Mouse (Mus musculus) kidney, embryonic 16.5 days (tissue): Measurements from ENCODE around the gene Hdac4. TPM values are rescaled to one million over a fixed set of nuclear protein-coding genes. Genes with fewer than 3 reads are reported as not detected.
A peak's percentile ranks its signal among the peaks of the same experiment; 100 is the strongest.

Experiments used
- ATAC-seq: fragments of 200-750 bp; cut with Nextera tagmentation; 2 replicates; pipeline ENCODE4 v1.8.0; 2017; ENCODE audit warnings: moderate TSS enrichment; ENCODE audit not compliant: low FRiP score, low TSS enrichment
- H3K27ac ChIP-seq: fragments of 300-500 bp; sonication (generic); 2 replicates; pipeline ENCODE4 v1.5.1; 2014; ENCODE audit warnings: low read length
- H3K27me3 ChIP-seq: fragments of 300-500 bp; sonication (generic); 2 replicates; pipeline ENCODE4 v1.6.1; 2014; ENCODE audit warnings: low read length, control low read depth, mixed read lengths; ENCODE audit not compliant: insufficient read depth
- H3K36me3 ChIP-seq: fragments of 300-500 bp; sonication (generic); 2 replicates; pipeline ENCODE4 v1.6.1; 2014; ENCODE audit warnings: low read length, control low read depth, mixed read lengths; ENCODE audit not compliant: insufficient read depth
- H3K4me1 ChIP-seq: fragments of 300-500 bp; sonication (generic); 2 replicates; pipeline ENCODE4 v1.6.1; 2014; ENCODE audit warnings: low read length, control low read depth, mixed read lengths; ENCODE audit not compliant: insufficient read depth
- H3K4me2 ChIP-seq: fragments of 300-500 bp; sonication (generic); replicated peaks from 2 replicates; pipeline ENCODE4 v1.6.1; 2014; ENCODE audit warnings: low read depth, low read length
- H3K4me3 ChIP-seq: fragments of 300-500 bp; sonication (generic); 2 replicates; pipeline ENCODE4 v1.5.1; 2014; ENCODE audit warnings: mild to moderate bottlenecking, low read length
- H3K9ac ChIP-seq: fragments of 300-500 bp; sonication (generic); replicated peaks from 2 replicates; pipeline ENCODE4 v1.6.1; 2014; ENCODE audit warnings: low read length
- H3K9me3 ChIP-seq: fragments of 300-500 bp; sonication (generic); 2 replicates; pipeline ENCODE4 v1.6.1; 2016; ENCODE audit warnings: low read length, control low read depth
- WGBS: fragments of 180-500 bp; shearing (Covaris S2); extraction: QIAGEN DNeasy Blood & Tissue Kit; methylation state at CpG from one replicate; pipeline ENCODE4 v1.1.7; 2014; 5-methylcytosine and 5-hydroxymethylcytosine counted together
- polyA plus RNA-seq: library from polyadenylated mRNA; unstranded; fragments of >200 nt; fragmentation: Nextera tagmentation; extraction: Ambion mirVana; gene quantifications from 2 replicates; pipeline ENCODE4 v1.2.1, GENCODE M21; 2015

Hdac4 gene
- polyA plus RNA-seq, 1 experiment from 2014 or later: 17.7 TPM

GRCm38 (mm10) chr1:92044868-92045267 is 150.6 kb downstream of the Hdac4 start:
- Histone ChIP-seq H3K4me2 (no peak overlapping the region), H3K4me3 (no peak overlapping the region), H3K9ac (no peak overlapping the region), H3K27ac (no peak overlapping the region), H3K4me1 (no peaks in the 10 kb centered on the region), H3K27me3 (no peaks in the 10 kb centered on the region), H3K36me3 (no peaks in the 10 kb centered on the region), H3K9me3 (no peaks in the 10 kb centered on the region)
- 94% methylated on average over 3 of the region's 3 CpGs for WGBS
- no peak for ATAC-seq

DNA sequence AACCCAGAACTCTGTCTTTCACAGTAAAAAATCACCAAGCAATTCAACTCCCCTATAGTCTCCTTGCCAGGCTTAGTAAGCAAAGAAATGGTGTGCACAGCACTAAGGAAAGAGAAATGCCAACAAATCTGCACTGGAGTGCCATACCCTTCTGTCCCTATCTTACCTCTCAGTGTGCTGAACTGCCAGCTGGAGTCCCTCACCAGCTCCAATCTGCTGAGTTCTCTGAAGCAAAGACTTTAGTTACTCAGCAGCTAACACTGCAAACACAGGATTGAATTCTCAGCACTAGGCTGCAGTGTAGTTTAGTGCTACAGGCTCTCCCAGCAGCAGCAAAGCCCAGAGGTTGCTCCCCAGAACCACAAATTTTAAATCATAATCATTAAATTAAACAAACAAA is 151.5 kb downstream of the Hdac4 start:
- no peaks in the 10 kb centered on the region for H3K27me3 ChIP-seq
- no peak overlapping the region for H3K9ac ChIP-seq
- no peak for ATAC-seq
- no peaks in the 10 kb centered on the region for H3K4me1 ChIP-seq
- no peak overlapping the region for H3K4me3 ChIP-seq
- H3K36me3 ChIP-seq: no peaks in the 10 kb centered on the region
- no peak overlapping the region for H3K4me2 ChIP-seq
- no peaks in the 10 kb centered on the region for H3K9me3 ChIP-seq
- H3K27ac ChIP-seq: no peak overlapping the region

DNA sequence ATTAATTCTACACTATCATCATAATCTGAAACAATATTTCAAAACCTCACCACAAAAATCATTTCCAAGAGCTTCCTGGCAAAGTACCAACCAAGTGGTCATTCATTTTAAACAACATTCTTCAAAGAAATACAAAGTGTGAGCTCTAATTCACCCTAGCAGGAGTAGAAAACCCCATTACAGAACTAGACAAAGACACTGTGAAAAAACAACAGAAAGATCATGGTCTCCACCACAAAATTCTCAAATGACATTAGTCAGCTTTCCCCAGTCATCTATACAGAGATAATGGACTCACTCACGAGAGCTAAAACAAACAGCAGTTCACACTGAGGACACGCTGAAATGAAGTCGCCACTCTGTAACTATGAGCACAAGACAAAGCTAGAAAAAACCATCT is 153.4 kb downstream of the Hdac4 start:
- Histone ChIP-seq H3K9ac (no peak overlapping the region), H3K4me1 (no peaks in the 10 kb centered on the region), H3K4me2 (no peak overlapping the region), H3K4me3 (no peak overlapping the region), H3K27ac (0 out of 2 replicates have a peak overlapping the region, but pooled peaks have one; percentile 15), H3K36me3 (no peaks in the 10 kb centered on the region), H3K27me3 (no peaks in the 10 kb centered on the region), H3K9me3 (no peaks in the 10 kb centered on the region)
- 23% methylated on average over 3 of the region's 3 CpGs for WGBS
- ATAC-seq: no peak

GRCm38 (mm10) chr1:92041290-92041689 is 154.2 kb downstream of the Hdac4 start:
- H3K9ac ChIP-seq: no peak overlapping the region
- no peaks in the 10 kb centered on the region for H3K36me3 ChIP-seq
- H3K4me1 ChIP-seq: no peaks in the 10 kb centered on the region
- no peaks in the 10 kb centered on the region for H3K27me3 ChIP-seq
- WGBS: 65% methylated on average over 3 of the region's 3 CpGs
- no peak overlapping the region for H3K27ac ChIP-seq
- ATAC-seq: no peak
- no peaks in the 10 kb centered on the region for H3K9me3 ChIP-seq
- H3K4me3 ChIP-seq: no peak overlapping the region
- no peak overlapping the region for H3K4me2 ChIP-seq

GRCm38 (mm10) chr1:92038714-92039113 is 156.8 kb downstream of the Hdac4 start:
- Histone ChIP-seq H3K4me1 (no peaks in the 10 kb centered on the region), H3K27me3 (no peaks in the 10 kb centered on the region), H3K4me3 (no peak overlapping the region), H3K9me3 (no peaks in the 10 kb centered on the region), H3K4me2 (no peak overlapping the region), H3K9ac (no peak overlapping the region), H3K27ac (no peak overlapping the region), H3K36me3 (0 out of 2 replicates have a peak, but pooled peaks cover 3% of the 10 kb centered on the region)
- no peak for ATAC-seq
- WGBS: 42% methylated on average over 1 of the region's 1 CpGs

GRCm38 (mm10) chr1:92037039-92037438 is 158.5 kb downstream of the Hdac4 start:
- 88% methylated on average over 7 of the region's 7 CpGs for WGBS
- H3K27ac ChIP-seq: no peak overlapping the region
- no peaks in the 10 kb centered on the region for H3K4me1 ChIP-seq
- H3K4me2 ChIP-seq: no peak overlapping the region
- no peak for ATAC-seq
- H3K4me3 ChIP-seq: no peak overlapping the region
- 0 out of 2 replicates have a peak, but pooled peaks cover 3% of the 10 kb centered on the region for H3K36me3 ChIP-seq
- H3K27me3 ChIP-seq: no peaks in the 10 kb centered on the region
- H3K9ac ChIP-seq: no peak overlapping the region
- no peaks in the 10 kb centered on the region for H3K9me3 ChIP-seq

GRCm38 (mm10) chr1:92035770-92036169 is 159.7 kb downstream of the Hdac4 start:
- no peak for ATAC-seq
- Histone ChIP-seq H3K4me2 (no peak overlapping the region), H3K27me3 (no peaks in the 10 kb centered on the region), H3K4me1 (no peaks in the 10 kb centered on the region), H3K9ac (no peak overlapping the region), H3K4me3 (no peak overlapping the region), H3K27ac (no peak overlapping the region), H3K9me3 (no peaks in the 10 kb centered on the region), H3K36me3 (0 out of 2 replicates have a peak, but pooled peaks cover 3% of the 10 kb centered on the region)
- WGBS: 72% methylated on average over 6 of the region's 6 CpGs

DNA sequence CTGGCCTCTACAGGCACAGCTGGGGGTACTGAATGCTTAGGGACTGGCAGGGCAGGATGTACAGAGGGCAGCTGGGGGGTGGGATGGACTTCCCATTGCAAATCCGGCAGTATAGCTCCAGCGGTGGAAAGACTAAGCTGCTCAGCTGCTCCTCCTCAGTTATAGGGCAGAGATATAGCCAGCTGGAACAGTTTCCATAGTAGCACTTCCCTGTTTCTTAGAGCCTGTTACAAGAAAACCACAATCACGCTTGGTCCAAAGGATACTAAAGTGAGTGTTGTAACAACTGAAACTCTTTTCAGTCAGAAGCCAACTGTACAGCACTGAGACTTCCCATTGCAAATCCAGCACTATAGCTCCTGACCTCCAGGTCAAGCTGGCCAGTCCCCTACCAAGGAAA is 161.3 kb downstream of the Hdac4 start:
- 87% methylated on average over 3 of the region's 3 CpGs for WGBS
- H3K4me3 ChIP-seq: no peak overlapping the region
- H3K9ac ChIP-seq: no peak overlapping the region
- H3K4me2 ChIP-seq: no peak overlapping the region
- H3K9me3 ChIP-seq: no peaks in the 10 kb centered on the region
- no peak for ATAC-seq
- H3K4me1 ChIP-seq: no peaks in the 10 kb centered on the region
- H3K27me3 ChIP-seq: no peaks in the 10 kb centered on the region
- H3K27ac ChIP-seq: no peak overlapping the region
- H3K36me3 ChIP-seq: 0 out of 2 replicates have a peak, but pooled peaks cover 7% of the 10 kb centered on the region

DNA sequence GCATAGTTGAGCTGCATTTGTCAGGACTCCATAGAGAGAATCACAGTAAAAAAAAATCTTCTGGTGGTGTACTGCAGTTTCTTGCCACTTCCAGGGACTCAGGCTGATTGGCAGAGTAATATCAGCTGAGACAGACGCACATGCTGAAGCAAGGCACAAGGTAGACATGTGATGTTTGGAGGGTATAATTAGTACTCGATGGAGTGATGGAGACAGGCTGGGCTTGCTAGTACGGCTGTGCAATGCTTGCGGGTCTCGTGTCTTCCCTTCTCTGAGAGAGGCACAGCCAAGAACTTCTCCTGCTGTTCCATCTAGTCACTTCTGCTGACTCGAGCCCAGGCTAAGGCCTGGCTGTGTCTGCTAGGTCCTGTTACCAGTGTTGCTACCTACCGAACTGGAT is 162.0 kb downstream of the Hdac4 start:
- Histone ChIP-seq H3K4me2 (no peak overlapping the region), H3K27ac (no peak overlapping the region), H3K9ac (no peak overlapping the region), H3K9me3 (no peaks in the 10 kb centered on the region), H3K36me3 (0 out of 2 replicates have a peak, but pooled peaks cover 12% of the 10 kb centered on the region), H3K27me3 (no peaks in the 10 kb centered on the region), H3K4me1 (no peaks in the 10 kb centered on the region), H3K4me3 (no peak overlapping the region)
- 93% methylated on average over 7 of the region's 7 CpGs for WGBS
- ATAC-seq: no peak

DNA sequence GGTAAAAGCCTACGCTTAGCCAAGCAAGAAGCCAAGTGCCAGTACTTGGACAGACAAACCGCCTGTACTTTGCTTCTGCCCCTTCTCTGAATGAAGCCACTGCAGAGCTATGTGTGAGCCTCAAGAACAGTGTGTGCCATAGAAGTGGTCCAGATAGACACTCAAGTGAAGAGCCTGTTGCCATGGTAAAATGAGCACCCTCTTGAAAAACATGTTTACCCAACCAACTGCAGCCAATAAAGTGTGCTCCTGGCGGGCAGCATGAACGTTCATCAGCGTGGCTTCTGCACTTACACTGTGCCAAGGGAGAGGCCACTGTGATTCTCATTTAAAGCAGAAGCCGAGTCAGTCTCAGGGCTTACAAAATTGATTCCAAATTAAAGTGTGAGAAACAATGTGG is 165.0 kb downstream of the Hdac4 start:
- 76% methylated on average over 6 of the region's 6 CpGs for WGBS
- Histone ChIP-seq H3K9ac (no peak overlapping the region), H3K27me3 (no peaks in the 10 kb centered on the region), H3K36me3 (peaks cover 19% of the 10 kb centered on the region; the same call in 1 of the 2 replicates), H3K27ac (no peak overlapping the region), H3K9me3 (no peaks in the 10 kb centered on the region), H3K4me2 (no peak overlapping the region), H3K4me1 (no peaks in the 10 kb centered on the region), H3K4me3 (no peak overlapping the region)
- no peak for ATAC-seq
